Mouse (Mus musculus) kidney, postnatal 0 days (tissue): Measurements from ENCODE around the gene Psmc2. TPM values are rescaled to one million over a fixed set of nuclear protein-coding genes. Genes with fewer than 3 reads are reported as not detected.

ENCODE experiments used
- ATAC-seq: fragments of 200-750 bp; cut with Nextera tagmentation; replicated peaks from 2 replicates; pipeline ENCODE4 v1.8.0; 2017; ENCODE audit warnings: low read depth, moderate number of reproducible peaks, moderate TSS enrichment, moderate library complexity; ENCODE audit not compliant: low FRiP score
- DNase-seq: peaks from one replicate; pipeline ENCODE4 v3.0.0-alpha.2; 2016; ENCODE audit warnings: low spot score
- H3K27ac ChIP-seq: fragments of 300-500 bp; sonication (generic); 2 replicates; pipeline ENCODE4 v1.5.1; 2014; ENCODE audit warnings: mild to moderate bottlenecking
- H3K27me3 ChIP-seq: fragments of 300-500 bp; sonication (generic); 2 replicates; pipeline ENCODE4 v1.6.1; 2014; ENCODE audit warnings: low read length, mixed read lengths; ENCODE audit not compliant: insufficient read depth
- H3K36me3 ChIP-seq: fragments of 300-500 bp; sonication (generic); 2 replicates; pipeline ENCODE4 v1.6.1; 2014; ENCODE audit warnings: low read length, mixed read lengths; ENCODE audit not compliant: insufficient read depth
- H3K4me1 ChIP-seq: fragments of 300-500 bp; sonication (generic); replicated peaks from 2 replicates; pipeline ENCODE4 v1.6.1; 2014; ENCODE audit warnings: antibody characterized with exemption, low read length, mixed read lengths; ENCODE audit not compliant: insufficient read depth
- H3K4me2 ChIP-seq: fragments of 300-500 bp; sonication (generic); 2 replicates; pipeline ENCODE4 v1.6.1; 2014; ENCODE audit warnings: mild to moderate bottlenecking, low read length, moderate library complexity, mixed read lengths
- H3K4me3 ChIP-seq: fragments of 300-500 bp; sonication (generic); replicated peaks from 2 replicates; pipeline ENCODE4 v1.5.1; 2014; ENCODE audit warnings: low read depth, low read length
- H3K9ac ChIP-seq: fragments of 300-500 bp; sonication (generic); 2 replicates; pipeline ENCODE4 v1.6.1; 2014; ENCODE audit warnings: low read depth, low read length
- H3K9me3 ChIP-seq: fragments of 300-500 bp; sonication (generic); replicated peaks from 2 replicates; pipeline ENCODE4 v1.6.1; 2016; ENCODE audit warnings: low read length, inconsistent platforms, mixed read lengths
- CTCF ChIP-seq: IDR thresholded peaks from 2 replicates; pipeline ENCODE4 v1.5.1; 2016; ENCODE audit warnings: antibody characterized with exemption, low read depth, mild to moderate bottlenecking, moderate library complexity
- WGBS: fragments of 180-500 bp; shearing (Covaris S2); extraction: QIAGEN DNeasy Blood & Tissue Kit; methylation state at CpG from one replicate; pipeline ENCODE4 v1.1.7; 2014; 5-methylcytosine and 5-hydroxymethylcytosine counted together
- polyA plus RNA-seq: library from polyadenylated mRNA; unstranded; fragments of >200 nt; fragmentation: Nextera tagmentation; extraction: Ambion mirVana; gene quantifications from 2 replicates; pipeline ENCODE4 v1.2.1, GENCODE M21; 2015

The Psmc2 gene
- polyA plus RNA-seq, 1 experiment from 2014 or later = 157 TPM

DNA sequence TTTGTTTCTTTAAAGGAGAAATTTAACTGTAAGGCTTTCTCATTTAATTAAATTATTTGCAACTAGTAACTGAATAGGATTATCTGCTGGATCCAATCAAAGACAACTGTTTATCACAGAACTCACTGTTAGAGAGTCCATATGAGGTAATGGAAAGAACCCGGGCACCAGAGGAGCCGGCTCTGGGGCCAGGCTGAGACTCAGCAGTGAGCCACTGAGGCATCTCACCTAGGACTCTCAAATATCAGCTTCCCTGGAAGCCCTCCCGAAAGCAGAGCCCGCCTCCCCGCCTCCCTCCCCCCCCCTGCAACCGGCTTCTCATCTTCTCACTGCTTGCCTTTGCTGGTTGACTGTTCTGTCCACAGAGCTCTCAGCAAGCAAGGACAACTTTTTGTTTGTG, 42.6 kb downstream of the Psmc2 start:
- no peaks in the 10 kb centered on the region for H3K4me1 ChIP-seq
- peak; percentile 10 for DNase-seq
- H3K36me3 ChIP-seq = no peaks in the 10 kb centered on the region
- H3K9me3 ChIP-seq = no peaks in the 10 kb centered on the region
- H3K4me3 ChIP-seq = no peak overlapping the region
- no peak for TF ChIP-seq CTCF
- H3K27me3 ChIP-seq = no peaks in the 10 kb centered on the region
- no peak overlapping the region for H3K27ac ChIP-seq
- no peak overlapping the region for H3K4me2 ChIP-seq
- WGBS = 12% methylated on average over 6 of the region's 6 CpGs
- H3K9ac ChIP-seq = no peak overlapping the region
- ATAC-seq = no peak

DNA sequence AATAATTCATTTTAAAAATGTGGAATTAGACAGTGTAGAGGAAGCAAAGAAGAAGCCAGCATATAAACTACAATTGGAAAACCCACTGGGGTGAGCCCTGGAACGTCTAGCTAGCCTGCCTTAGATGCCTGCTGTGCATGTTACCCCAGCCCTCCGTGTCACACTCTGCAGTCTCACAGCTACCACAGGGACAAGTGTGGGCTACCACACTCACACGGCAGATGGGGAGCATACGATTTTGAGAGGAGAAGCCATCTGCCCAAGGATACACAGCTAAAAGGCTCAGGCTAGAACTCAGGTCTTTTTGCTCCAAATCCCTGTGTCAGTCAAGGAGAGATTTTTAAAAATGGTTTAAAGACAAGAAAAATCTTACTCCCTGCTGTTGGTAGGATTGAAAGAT, 43.8 kb downstream of the Psmc2 start:
- Histone ChIP-seq H3K4me2 (no peak overlapping the region), H3K9me3 (no peaks in the 10 kb centered on the region), H3K27me3 (no peaks in the 10 kb centered on the region), H3K4me3 (no peak overlapping the region), H3K4me1 (no peaks in the 10 kb centered on the region), H3K36me3 (no peaks in the 10 kb centered on the region), H3K27ac (no peak overlapping the region), H3K9ac (no peak overlapping the region)
- WGBS = 68% methylated on average over 4 of the region's 4 CpGs
- DNase-seq (no peak), ATAC-seq (no peak)
- TF ChIP-seq CTCF = no peak

DNA sequence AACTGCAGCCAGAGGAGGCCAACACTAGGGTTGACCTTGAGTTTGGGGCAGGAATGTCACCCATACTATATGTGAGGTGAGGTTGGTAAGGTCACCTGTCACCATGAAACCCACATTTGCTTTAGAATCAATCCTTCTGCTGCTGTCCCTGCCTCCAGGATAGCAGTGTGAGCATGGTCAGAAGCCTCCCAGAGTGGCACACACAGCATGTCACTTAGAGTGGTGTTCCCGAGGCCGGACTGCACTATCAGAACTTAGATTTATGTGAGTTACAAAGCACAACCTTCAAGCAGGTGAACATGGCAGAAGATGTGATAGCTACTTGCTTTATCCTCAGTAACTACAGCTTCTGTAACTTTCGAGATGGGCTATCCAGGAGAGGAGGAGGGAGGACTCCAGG, 46.7 kb downstream of the Psmc2 start:
- ATAC-seq (no peak), DNase-seq (no peak)
- no peak overlapping the region for H3K4me2 ChIP-seq
- 63% methylated on average over 3 of the region's 3 CpGs for WGBS
- H3K27ac ChIP-seq = no peak overlapping the region
- H3K4me1 ChIP-seq = no peaks in the 10 kb centered on the region
- no peaks in the 10 kb centered on the region for H3K9me3 ChIP-seq
- no peak overlapping the region for H3K9ac ChIP-seq
- H3K36me3 ChIP-seq = no peaks in the 10 kb centered on the region
- no peak overlapping the region for H3K4me3 ChIP-seq
- no peaks in the 10 kb centered on the region for H3K27me3 ChIP-seq
- no peak for TF ChIP-seq CTCF

DNA sequence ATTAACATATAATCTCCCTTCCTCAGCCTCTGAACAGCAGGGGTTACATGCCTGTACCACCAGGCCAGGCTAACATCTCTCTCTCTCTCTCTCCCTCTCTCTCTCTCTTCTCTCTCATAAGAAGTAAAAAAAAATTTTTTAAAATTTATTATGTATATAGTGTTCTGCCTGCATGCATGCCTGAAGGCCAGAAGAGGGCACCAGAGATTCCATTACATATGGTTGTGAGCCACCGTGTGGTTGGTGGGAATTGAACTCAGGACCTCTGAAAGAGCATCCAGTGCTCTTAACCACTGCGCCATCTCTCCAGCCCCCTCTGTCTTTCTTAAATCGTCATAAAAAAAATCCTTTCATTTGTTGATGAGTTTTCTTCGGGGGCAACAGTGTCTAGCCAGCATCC, 59.6 kb downstream of the Psmc2 start:
- ATAC-seq = no peak

DNA sequence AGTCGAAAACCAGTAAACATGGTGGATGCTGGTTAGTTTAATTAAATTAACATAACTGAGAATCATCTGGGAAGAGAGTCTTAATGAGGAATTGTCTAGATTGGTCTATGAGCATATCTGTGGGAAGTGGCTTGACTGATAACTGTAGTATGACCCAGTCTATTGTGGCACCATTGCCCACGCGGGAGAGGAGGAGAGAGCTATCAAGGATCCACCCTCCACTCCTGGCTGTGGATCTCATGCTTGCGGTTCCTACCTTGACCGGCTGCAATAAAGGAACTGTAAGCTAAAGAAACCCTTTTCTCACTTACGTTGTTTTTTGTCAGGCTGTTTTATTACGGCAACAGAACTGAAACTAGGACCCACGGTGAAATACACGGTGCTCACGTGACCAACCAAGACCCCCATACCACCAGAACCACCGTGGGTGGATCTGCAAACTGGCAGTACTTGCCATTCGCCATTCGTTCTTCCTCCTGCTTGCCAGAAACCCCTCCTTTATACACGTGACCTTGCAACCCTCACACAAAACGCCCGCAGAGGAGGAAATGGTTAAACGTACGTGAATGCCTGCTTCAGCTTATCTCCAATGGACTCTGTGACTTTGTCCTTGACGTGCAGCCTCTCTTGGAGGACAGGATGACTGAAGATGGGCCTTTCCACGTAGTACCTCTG, 61.7 kb downstream of the Psmc2 start:
- Histone ChIP-seq H3K9me3 (no peaks in the 10 kb centered on the region), H3K36me3 (no peaks in the 10 kb centered on the region), H3K4me3 (no peak overlapping the region), H3K4me2 (no peak overlapping the region), H3K4me1 (no peaks in the 10 kb centered on the region), H3K9ac (no peak overlapping the region), H3K27me3 (no peaks in the 10 kb centered on the region), H3K27ac (no peak overlapping the region)
- no peak for TF ChIP-seq CTCF
- 79% methylated on average over 20 of the region's 20 CpGs for WGBS
- no peak for ATAC-seq
- DNase-seq = no peak

More for the DNA sequence above, 59.6 kb downstream of the Psmc2 start:
- no peaks in the 10 kb centered on the region for H3K9me3 ChIP-seq
- no peak overlapping the region for H3K4me2 ChIP-seq
- H3K4me3 ChIP-seq = no peak overlapping the region
- no peaks in the 10 kb centered on the region for H3K27me3 ChIP-seq
- no peak for DNase-seq
- H3K27ac ChIP-seq = no peak overlapping the region
- H3K9ac ChIP-seq = no peak overlapping the region
- 74% methylated on average over 4 of the region's 4 CpGs for WGBS
- H3K36me3 ChIP-seq = no peaks in the 10 kb centered on the region
- peak; percentile 53 for TF ChIP-seq CTCF
- no peaks in the 10 kb centered on the region for H3K4me1 ChIP-seq

DNA sequence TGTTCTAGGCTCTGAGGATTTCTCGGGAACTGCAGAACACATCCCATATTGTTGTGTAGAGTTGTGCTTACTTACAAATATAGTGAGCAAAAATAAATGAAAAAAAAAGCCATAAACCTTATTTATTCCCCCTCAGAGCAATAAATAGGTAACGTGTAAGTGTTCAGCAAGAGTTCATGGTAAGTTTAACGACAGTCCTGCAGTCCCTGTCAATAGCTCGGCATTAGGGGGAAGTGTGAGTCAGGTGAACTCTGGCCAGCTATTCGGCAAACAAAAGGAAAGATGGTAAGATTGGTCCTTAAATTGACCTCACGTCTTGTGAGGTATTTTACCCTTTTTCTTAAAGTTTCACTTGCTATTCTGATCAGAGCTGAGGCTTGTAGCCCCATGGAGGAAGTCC, 62.4 kb downstream of the Psmc2 start:
- Histone ChIP-seq H3K9ac (no peak overlapping the region), H3K4me3 (no peak overlapping the region), H3K4me1 (no peaks in the 10 kb centered on the region), H3K36me3 (no peaks in the 10 kb centered on the region), H3K27me3 (no peaks in the 10 kb centered on the region), H3K27ac (no peak overlapping the region), H3K9me3 (no peaks in the 10 kb centered on the region), H3K4me2 (no peak overlapping the region)
- TF ChIP-seq CTCF = no peak
- ATAC-seq = no peak
- 52% methylated on average over 6 of the region's 6 CpGs for WGBS
- DNase-seq = no peak
